Mouse (Mus musculus) c-Kit-positive CD71-negative TER-119-negative erythroid progenitor cells, embryonic 14.5 days (primary cell): ENCODE data around the gene Noc3l.

Experiments
- DNase-seq: peaks from one replicate; pipeline ENCODE4 v3.0.0-alpha.2; 2013; ENCODE audit warnings: low read depth

Noc3l gene

DNA sequence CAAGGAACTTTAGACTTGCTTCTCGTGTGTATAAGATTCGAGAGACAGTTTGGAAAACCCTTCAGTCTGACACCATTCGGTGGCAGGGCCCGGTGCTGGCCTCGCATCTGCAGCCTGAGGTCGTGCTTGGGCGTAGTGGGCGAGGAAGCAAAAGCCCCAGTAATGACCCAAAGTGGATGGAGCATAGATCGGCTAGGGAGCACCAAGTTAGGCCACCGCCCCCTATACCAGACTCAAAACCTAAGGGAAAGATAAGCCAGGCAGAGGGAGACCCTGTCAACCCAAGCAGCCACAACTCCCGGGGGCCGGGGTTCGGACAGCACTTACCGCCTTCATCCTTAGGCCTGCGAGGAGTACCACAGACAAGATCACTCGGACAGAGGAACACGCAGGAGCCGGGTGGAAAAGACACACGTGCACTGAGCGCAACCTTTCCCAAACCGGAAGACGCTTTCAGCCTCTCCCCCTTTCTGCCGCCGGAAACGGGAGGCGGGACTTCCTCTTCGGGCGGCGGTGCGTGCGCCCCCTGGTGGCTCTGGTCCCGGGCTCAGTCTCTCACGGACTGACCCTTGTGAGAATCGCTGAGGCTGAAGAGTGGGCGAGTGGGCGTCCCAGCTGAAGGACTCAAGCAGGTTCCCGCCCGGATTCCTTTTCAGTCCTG lies at the start of gene Noc3l:
TSS of gene Noc3l (minus strand) at position 472 of the 661 bp plus-strand sequence.
- peak; percentile 86 for DNase-seq

DNA sequence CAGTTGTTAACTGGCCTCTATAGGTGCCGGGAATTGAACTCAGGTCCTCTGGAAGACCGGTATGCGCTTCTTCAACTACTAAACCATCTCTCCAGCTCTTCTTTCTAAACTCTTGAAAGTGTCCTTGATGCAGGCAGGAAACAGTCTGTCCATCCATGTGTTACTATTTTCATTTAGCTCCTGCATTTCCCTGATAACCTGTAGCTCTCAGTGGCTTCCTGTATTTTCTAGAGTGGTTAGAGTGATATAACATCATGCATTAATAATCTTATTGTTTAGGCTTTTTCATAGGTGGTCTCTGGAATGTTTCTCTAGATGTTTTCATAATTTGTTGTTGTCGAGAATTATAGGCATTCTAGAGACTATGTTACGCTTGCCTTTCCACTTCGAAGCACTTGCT lies 43.5 kb upstream of the Noc3l start:
- DNase-seq = no peak

DNA sequence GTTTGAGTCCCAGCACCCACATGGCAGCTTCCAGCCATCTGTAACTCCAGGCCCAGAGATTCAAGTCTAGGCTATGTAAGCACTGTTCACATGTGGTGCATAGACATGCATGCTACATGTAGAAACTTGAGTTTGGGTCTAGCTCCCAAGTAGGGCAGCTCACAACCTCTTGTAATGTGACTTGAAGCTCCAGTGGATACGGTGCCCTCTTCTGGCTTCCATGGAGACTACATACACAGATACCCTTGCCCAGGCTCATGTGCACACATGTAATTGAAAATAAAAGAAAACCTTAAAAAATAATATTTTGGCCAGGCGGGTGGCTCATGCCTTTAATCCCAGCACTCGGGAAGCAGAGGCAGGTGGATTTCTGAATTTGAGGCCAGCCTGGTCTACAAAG lies 39.2 kb upstream of the Noc3l start:
- DNase-seq = no peak

DNA sequence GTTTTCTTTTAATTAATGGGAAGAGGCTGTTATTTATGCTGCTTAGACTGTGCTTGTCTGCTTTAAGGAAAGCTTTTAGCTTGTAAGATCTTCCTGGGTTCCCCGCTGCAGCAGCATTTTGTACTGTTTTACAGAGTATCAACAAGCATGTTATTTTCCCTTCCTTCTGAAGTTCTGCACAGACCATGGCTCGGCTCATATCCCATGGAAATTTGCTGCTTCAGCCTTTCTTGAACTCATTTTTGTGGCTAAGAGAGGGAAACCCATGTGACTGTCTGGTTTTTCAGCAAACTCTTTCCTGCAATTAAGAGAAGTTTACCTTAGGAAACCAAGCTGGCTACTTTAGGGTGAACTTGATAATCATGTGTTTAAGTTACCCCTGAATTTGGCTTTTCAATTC lies 27.3 kb upstream of the Noc3l start:
- no peak for DNase-seq

DNA sequence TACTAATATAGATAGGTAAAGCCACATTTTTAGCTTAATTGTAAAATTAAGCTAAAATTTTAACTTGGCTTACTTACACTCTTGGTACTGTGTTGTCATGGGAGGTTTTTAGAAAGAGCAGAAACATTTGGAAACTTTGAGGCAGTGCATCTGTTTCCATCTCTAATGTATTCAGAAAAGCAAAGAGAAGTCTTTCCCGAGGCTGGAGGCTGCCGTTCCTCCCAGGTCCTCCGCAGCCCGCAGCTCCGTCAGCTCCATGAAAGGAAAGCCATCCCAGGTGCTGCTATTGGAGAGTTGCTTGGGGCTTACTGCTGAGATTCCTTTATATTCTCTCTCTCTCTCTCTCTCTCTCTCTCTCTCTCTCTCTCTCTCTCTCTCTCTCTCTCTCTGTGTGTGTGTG lies 25.8 kb upstream of the Noc3l start:
- no peak for DNase-seq

DNA sequence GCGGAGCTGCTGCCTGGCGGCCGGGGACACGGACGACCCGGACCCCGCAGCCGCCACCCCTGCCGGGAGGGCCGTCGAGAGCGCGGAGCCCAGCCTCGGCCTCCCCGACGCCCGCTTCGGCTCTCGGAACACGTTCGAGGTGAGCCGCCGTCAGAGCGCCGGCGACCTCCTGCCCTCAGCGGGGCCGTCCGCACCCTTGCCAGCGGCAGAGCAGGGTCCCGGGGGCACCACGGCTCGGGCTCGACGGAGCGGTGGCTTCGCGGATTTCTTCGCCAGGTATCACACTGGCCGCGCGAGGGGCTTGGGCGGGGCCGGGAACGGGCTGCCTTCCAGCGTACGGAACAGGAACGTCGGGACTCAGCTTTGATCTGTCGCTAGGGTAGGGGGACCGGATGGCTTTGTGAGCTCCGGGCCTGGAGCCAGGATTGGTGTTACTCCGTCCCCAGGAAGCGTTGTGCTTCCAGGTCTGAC lies 18.2 kb upstream of the Noc3l start:
- DNase-seq = no peak

DNA sequence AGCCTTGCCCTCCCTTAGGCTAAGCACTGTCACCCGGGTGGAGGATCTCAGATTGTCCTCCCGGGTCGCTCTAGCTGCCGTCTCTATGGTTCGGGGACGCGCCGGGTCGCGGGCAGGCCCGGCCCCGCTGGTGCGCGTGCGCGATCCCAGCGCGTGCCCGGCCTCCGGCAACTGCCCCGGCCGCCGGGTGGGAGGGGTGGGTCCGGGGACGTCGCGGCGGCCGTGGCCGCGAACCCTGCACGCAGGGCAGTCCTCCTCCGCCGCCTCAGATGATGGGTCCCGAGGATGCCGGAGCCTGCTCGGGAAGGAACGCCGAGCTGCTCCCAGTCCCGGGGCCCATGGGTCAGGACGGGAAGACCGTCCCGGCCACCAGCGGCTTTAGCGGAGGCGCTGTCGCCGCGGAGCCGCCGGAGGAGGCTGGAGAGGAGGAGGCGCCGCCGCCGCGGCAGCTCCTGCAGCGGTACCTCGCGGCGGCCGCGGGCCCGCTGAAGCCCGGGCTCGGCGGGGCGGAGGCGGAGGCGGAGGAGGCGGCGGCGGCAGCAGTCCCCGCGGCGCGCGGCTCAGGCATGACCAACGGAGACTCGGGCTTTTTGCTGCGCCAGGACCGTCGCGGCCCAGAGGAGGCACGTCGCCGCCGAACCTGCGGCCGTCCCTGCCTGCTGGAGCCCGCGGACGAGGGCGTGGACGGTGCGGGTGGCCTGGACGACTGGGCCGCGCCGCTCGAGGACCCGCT lies 17.6 kb upstream of the Noc3l start, which contains the start of gene Tbc1d12:
TSS of gene Tbc1d12 (plus strand) at position 142 of the 733 bp plus-strand sequence.
- DNase-seq = peak; percentile 84

DNA sequence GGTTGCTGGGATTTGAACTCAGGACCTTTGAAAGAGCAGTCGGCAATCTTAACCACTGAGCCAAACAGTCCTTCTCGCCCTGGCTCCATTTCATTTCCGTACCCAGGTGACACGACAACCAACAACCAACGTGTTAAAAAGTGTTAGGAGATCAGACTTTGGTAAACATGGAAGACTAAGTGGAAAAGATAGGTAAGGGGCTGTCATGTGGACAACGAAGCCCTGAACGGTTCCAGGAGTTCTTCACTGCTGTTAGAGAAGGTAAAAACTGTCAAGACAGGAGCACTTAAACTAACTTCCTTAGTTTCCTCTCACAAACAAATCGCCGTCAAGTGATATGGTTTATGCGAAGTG lies 17.0 kb upstream of the Noc3l start:
- DNase-seq = no peak

DNA sequence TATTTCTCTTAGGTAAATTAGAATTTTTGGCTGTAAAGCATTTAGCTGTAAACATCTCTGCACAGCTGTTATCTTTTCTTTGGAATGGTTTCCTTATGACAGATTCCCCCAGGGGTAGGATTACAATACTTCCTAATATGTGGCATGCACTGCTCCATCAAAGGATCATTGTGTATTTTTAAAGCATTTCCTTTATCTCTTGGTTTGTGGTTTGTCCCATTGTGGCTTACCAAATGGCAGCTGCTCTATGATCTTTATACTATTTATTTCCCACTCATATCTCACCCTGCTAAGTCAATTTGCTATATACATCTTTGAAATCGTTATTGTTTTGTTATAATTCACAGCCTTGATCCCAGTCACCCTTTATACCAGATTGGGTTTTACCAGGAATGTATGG lies 14.2 kb upstream of the Noc3l start:
- no peak for DNase-seq

DNA sequence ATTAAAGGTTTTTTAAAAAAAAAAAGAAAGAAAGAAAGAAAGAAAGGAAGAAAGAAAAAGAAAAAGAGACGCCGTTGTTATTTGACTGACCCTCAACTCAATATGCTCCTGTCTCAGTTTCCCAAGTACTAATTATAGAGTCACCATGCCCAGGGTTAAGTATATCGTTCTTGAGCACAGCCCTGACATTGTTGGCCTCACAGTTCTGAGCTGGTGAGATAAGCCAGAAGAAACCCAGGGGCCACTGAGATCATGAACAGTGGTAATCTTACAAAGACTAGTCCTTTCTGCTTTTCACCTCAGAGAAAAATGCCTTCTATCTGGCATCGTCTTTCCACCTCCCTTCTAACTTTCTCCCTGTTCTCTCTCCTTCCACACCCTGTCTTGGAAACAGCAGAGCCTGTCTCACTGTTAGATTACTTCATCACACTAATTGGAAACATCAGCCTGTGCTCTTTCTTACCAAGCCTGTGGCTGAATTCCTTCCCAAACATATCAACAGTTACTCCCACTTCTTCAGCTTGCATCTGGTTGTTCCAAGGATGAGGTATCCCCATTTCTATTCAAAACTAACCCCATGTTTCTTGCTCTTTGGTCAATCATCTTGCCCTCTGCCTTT lies 1.3 kb upstream of the Noc3l start:
- DNase-seq = no peak

DNA sequence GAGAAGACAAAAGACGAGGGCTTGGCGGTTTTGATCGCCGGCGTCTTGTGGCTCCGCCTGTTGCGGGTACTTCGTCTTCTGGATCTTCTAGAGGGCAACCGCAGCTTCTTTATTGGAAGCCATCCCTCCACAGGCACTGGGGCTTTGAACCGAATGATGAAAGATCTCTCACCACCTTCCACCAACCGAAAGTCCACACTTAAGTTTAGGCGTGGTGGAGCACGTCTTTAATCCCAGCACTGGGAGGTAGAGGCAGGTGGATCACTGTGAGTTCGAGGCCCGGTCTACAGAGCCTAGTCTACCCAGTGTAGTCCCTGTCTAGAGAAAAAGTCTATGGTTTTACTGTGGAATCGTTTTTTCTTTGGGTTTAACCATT lies 378 bp upstream of the Noc3l start:
- no peak for DNase-seq

DNA sequence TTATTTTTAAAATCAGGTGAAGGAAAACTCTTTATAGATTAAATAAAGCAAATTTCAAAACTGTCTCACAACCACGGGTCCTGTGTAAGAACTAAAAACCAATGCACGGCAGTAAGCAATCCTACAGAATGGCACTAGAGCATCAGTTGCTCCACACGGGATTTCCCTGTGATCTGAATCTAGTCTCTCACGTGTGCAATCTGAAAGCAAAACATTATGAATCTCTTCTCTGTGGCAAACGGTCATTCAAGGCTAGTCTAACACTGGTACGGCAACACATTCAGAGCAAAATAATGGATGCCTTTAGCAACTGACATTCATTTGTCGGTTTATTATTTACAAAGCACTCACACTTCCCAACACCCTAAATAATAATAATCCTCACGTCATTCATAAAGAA lies 846 bp downstream of the Noc3l start:
- no peak for DNase-seq

DNA sequence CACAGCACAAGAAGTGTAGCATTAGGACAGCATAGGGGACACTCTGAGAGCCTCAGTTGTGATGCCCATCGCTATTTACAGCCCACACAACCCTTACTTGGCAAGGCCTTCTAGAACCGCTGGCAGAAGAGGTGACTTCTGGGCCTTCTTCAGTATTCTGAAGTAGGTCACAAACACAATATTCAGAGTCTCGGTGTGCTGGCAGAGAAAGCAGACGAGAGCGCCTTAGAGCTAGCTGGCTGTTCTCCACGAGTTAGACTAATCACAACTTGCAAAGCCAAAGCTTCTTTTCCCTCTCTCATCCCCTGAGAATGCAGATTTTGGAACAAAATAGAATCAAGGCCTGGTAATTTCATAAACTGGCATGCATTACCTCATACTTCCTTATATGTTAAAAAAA lies 20.2 kb downstream of the Noc3l start:
- no peak for DNase-seq

DNA sequence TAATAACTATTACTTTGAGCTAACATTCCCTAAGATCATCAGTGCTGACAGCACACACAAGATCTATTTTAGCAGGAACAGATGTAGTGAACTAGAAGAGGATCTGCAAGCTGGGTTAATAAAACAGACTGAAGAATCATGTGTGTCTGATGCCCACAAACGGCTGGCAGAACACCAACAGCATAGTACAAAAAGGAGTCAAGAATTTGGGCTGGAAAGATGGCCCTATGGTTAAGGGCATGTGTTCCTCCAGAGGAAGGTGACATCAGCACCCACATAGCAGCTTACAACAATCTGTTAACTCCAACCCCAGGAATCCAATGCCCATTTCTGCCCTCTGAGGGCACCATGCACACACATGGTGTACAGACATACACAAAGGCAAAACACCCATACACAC lies 20.7 kb downstream of the Noc3l start:
- DNase-seq = no peak

DNA sequence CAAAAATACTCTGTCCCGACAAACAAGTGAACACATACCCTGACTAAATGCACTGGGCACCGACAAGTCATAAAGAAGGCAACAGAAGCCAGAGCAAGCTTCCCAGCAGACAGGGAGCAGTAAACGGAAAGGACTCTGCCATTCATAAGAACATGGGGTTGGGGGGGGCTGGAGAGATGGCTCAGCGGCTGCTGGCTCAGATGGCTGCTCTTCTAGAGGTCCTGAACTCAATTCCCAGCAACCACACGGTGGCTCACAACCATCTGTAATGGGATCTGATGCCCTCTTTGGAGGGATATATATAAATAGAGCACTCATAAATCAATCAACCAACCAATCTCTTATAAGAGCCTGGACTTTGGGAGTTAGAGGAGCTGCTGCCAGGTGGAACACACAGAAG lies 22.5 kb downstream of the Noc3l start:
- DNase-seq = no peak

DNA sequence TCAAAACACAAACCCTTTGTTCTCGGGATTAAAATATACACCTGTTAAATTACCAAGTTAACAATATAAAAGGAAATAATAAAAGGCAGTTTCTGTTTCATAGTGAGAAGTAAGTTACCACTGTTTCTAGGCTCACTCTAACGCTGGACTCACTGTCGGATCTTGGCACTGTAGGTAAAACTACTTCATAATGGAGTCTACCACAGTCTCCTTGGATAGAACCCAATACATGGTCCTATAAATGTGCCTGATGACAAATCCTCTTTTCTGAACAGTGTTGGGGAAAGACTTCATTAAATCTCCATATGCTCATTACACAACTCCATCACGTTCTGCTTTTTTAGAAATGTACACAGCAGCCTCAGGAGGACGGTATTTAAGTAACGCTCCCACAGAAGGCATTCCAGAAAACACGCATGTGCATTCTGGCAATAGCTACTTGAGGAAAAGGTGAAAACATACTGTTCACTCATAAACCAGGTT lies 25.4 kb downstream of the Noc3l start:
- DNase-seq = no peak

DNA sequence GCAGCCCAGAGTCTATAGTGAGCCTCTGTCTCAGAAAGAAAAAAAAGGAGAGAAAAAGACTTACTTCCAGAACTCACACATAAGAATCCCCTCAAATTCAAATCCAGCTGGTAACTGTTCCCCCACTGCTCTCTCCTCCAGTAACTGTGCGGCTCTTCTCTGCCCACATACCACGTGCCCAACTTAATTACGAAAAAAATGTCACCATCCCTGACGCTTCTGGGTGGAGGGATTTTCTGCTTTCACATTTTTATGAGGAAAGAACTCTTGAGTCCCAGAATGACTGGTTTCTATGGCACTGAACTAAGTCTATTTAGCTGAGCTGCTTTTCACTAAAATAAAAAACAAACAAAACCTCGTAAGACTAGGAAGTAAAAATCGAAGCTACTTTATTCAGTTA lies 31.3 kb downstream of the Noc3l start:
- DNase-seq = no peak

DNA sequence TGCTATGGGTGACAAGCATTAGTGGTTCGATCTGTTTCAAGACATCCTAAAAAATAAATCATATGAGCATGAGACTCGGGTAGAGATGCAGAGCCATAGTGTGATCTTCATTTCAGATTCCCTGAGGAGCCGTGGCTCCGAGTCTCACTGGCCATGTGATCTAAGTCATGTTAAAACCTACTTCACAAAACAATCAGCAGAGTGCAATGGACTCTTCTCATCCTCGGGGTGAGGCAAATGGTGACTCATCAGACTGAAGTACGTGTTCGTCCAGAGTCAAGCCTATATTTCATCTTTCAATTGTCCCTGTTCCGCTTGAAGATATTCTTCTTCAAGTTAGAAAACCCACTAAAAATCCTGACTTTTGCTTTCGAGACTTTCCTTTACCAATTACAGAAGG lies 35.5 kb downstream of the Noc3l start:
- peak; percentile 4 for DNase-seq

DNA sequence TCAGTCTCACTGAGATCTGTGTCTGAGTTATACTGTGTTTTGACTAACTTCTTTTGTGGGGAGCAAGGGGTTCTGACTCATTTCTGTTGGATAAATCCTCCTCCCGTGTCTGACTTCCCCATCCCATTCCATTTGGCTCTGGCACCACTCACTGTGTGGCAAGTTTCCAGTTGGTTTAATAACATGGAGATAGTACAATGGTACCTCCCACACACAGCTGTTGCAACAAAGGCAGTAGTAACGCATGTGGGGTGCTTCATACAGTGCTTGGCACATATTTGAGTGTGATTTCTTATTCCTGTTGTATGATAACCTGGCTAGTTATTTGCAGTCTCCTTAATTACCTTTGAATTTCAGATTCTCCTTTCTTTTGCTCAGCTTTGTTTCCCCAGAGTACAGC lies 40.2 kb downstream of the Noc3l start:
- DNase-seq = no peak

DNA sequence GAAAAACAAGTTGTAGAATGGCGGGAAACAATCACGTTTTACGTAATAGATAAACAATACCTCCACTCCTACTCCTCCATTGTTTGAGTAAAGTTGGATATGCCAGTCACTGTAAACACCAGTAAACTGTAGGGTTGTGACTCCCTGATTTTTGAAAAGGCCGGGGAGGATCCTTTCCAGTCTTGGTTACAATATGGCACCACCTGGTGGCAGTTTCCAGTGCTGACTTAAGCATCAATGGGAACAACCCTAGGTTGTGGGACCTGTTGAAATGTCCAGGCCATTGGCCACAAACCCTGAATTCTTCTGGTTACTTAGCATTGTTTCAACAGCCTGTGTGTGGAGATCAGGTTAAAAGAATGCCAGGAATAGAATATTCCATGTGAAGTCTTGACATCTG lies 43.5 kb downstream of the Noc3l start:
- DNase-seq = peak; percentile 7

DNA sequence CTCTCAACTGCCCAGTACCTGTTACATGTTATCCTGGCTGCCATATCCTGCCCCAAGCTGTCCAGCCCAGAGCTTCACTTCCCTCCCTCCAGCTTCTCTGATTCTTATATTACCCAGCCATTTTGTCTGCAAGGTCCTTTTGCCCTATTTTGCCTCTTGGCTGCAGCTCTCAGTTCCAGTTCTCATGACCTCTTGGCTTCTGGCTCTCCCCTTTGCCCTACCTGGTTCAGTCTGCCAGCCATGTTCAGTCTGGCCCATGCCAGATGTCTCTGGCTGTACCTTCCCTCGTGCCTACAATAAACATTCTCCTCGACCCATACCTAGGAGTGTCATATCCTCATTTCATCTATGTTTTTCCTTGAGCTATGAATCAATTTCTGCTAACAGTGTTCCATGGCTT lies 52.7 kb downstream of the Noc3l start:
- no peak for DNase-seq

DNA sequence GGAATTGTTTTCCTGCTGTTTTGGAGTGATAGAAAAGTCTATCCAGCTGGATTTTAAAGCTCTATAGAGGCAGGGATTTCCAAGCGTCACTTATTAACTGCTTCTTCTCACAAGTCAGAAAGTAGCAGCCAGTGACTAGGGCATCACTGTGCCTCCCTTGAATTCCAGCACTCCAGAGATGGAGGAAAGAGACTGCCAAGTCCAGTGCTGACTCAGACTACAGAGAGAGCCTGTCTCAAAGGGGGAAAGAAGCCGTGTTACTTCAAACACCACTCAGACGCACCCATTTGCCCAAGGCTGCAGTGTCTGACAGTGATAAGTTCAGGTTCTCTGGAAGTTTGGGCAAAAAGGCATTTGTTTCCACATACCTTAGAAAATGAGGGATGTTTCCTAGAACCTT lies 58.6 kb downstream of the Noc3l start:
- DNase-seq = no peak
